In genomic region chr10:102374061-102374460, GRCm38 (mm10) we compare ENCODE assay signal across 26 mouse cellular contexts.
A peak's percentile ranks its signal among the peaks of the same experiment; 100 is the strongest.
DNase-seq lines count a peak whose midpoint lies in the region; ATAC-seq and TF ChIP-seq lines count a peak whose summit lies in the region.
"Had no signal": no experiment of that assay in that cellular context is flagged by ENCODE, and none has a peak within 500 bp of the region (broad histone marks: within the 10 kb centered on the region; RNA-seq: fewer than 3 reads in every experiment).

No protein-coding gene starts in this region.

- no peaks in the 10 kb centered on the region for H3K4me1 ChIP-seq in intestine, embryonic 16.5 days (ENCODE audit: control insufficient read depth, insufficient read depth, low read length)
- peaks cover 3% of the 10 kb centered on the region; the same call in 1 of the 2 replicates for H3K4me1 ChIP-seq in small intestine, adult 2 months (ENCODE audit: control insufficient read depth, insufficient read depth, insufficient read length, low read length)
- H3K4me1 ChIP-seq in hindbrain, embryonic 16.5 days (ENCODE audit: control insufficient read depth, insufficient read depth, low read depth, low read length): no peaks in the 10 kb centered on the region
- H3K4me1 ChIP-seq: embryonic facial prominence, embryonic 12.5 days; hindbrain, embryonic 13.5 days; limb, embryonic 13.5 days; lung, embryonic 15.5 days; midbrain, embryonic 12.5 days had no signal

- H3K36me3 ChIP-seq in intestine, embryonic 16.5 days (ENCODE audit: control insufficient read depth, insufficient read depth, low read length): no peaks in the 10 kb centered on the region
- no peaks in the 10 kb centered on the region for H3K36me3 ChIP-seq in small intestine, adult 2 months (ENCODE audit: control insufficient read depth, insufficient read depth, low read length)
- H3K36me3 ChIP-seq in hindbrain, embryonic 16.5 days (ENCODE audit: control insufficient read depth, insufficient read depth, low read length): no peaks in the 10 kb centered on the region
- H3K36me3 ChIP-seq: embryonic facial prominence, embryonic 12.5 days; hindbrain, embryonic 13.5 days; limb, embryonic 13.5 days; lung, embryonic 15.5 days; midbrain, embryonic 12.5 days had no signal

- no peak overlapping the region for H3K9ac ChIP-seq in intestine, embryonic 16.5 days (ENCODE audit: low read depth, low read length)
- H3K9ac ChIP-seq in hindbrain, embryonic 16.5 days (ENCODE audit: low read depth, low read length): no peak overlapping the region
- H3K9ac ChIP-seq: embryonic facial prominence, embryonic 12.5 days; hindbrain, embryonic 13.5 days; limb, embryonic 13.5 days; lung, embryonic 15.5 days; midbrain, embryonic 12.5 days had no signal

- TF ChIP-seq POLR2A in small intestine, adult 2 months (IDR thresholded peaks at IDR 0.05; ENCODE audit: low read depth, low read length): no peak

- no peak overlapping the region for H3K4me2 ChIP-seq in intestine, embryonic 16.5 days (ENCODE audit: low read depth, low read length)
- no peak overlapping the region for H3K4me2 ChIP-seq in hindbrain, embryonic 16.5 days (ENCODE audit: low read length)
- H3K4me2 ChIP-seq: embryonic facial prominence, embryonic 12.5 days; heart, embryonic 11.5 days; hindbrain, embryonic 13.5 days; limb, embryonic 13.5 days; liver, embryonic 11.5 days; lung, embryonic 15.5 days; midbrain, embryonic 12.5 days had no signal

- ATAC-seq in intestine, embryonic 16.5 days: peak; percentile 99
- ATAC-seq in hindbrain, embryonic 16.5 days: no peak
- ATAC-seq: forebrain, embryonic 14.5 days had no signal

- WGBS in intestine, embryonic 16.5 days: 55% methylated on average over 4 of the region's 4 CpGs
- 29% methylated on average over 4 of the region's 4 CpGs for WGBS in small intestine, adult 2 months
- 92% methylated on average over 4 of the region's 4 CpGs for WGBS in hindbrain, embryonic 16.5 days

- no peak overlapping the region for H3K27ac ChIP-seq in intestine, embryonic 16.5 days (ENCODE audit: low read length)
- H3K27ac ChIP-seq in small intestine, adult 2 months (ENCODE audit: insufficient read depth, low read depth, low read length): peak overlapping the region; percentile 21; the same call in 1 of the 2 replicates
- H3K27ac ChIP-seq in hindbrain, embryonic 16.5 days (ENCODE audit: low read depth, low read length): no peak overlapping the region
- H3K27ac ChIP-seq: embryonic facial prominence, embryonic 12.5 days; hindbrain, embryonic 13.5 days; kidney, postnatal 0 days; left cerebral cortex, adult 2 months; limb, embryonic 13.5 days; lung, embryonic 15.5 days; midbrain, embryonic 12.5 days had no signal

- peak; percentile 4 for DNase-seq in ovary, postnatal 36 days (ENCODE audit: low spot score)
- no peak for DNase-seq in ovary, postnatal 14 days (ENCODE audit: low spot score)
- peak; percentile 24 for DNase-seq in adrenal gland, postnatal 14 days
- DNase-seq in kidney, postnatal 10 days: no peak
- no peak for DNase-seq in layer of hippocampus, adult 8-10 months (ENCODE audit: low spot score in 2 of 2)
- DNase-seq: cerebellum, adult 11-12 months; cerebellum, adult 9-11 months; embryo, embryonic 11 days; gastrocnemius, postnatal 25 days; heart, adult 11 months; heart, postnatal 4 days; kidney, adult 8-10 months; thymus, postnatal 14 days had no signal

- H3K9me3 ChIP-seq in intestine, embryonic 16.5 days (ENCODE audit: control insufficient read depth, low read length): no peaks in the 10 kb centered on the region
- no peaks in the 10 kb centered on the region for H3K9me3 ChIP-seq in hindbrain, embryonic 16.5 days (ENCODE audit: control insufficient read depth, low read length)
- H3K9me3 ChIP-seq: embryonic facial prominence, embryonic 12.5 days; hindbrain, embryonic 13.5 days; limb, embryonic 13.5 days; lung, embryonic 15.5 days; midbrain, embryonic 12.5 days had no signal

- no peaks in the 10 kb centered on the region for H3K27me3 ChIP-seq in intestine, embryonic 16.5 days (replicated peaks; ENCODE audit: control insufficient read depth, insufficient read depth, low read length)
- no peaks in the 10 kb centered on the region for H3K27me3 ChIP-seq in small intestine, adult 2 months (ENCODE audit: control insufficient read depth, insufficient read depth, low read length)
- no peaks in the 10 kb centered on the region for H3K27me3 ChIP-seq in hindbrain, embryonic 16.5 days (replicated peaks; ENCODE audit: control insufficient read depth, insufficient read depth, low read length)
- H3K27me3 ChIP-seq: embryonic facial prominence, embryonic 12.5 days; hindbrain, embryonic 13.5 days; limb, embryonic 13.5 days; lung, embryonic 15.5 days; midbrain, embryonic 12.5 days had no signal

- TF ChIP-seq CTCF in small intestine, adult 2 months (IDR thresholded peaks at IDR 0.05; ENCODE audit: extremely low read depth, insufficient read length, insufficient replicate concordance, low read depth, low read length): no peak

- H3K4me3 ChIP-seq in intestine, embryonic 16.5 days (ENCODE audit: low read length): peak overlapping the region; percentile 15; the same call in 1 of the 2 replicates
- peak overlapping the region; percentile 31 for H3K4me3 ChIP-seq in small intestine, adult 2 months (ENCODE audit: low read depth, low read length)
- no peak overlapping the region for H3K4me3 ChIP-seq in hindbrain, embryonic 16.5 days (ENCODE audit: low read length)
- H3K4me3 ChIP-seq: embryonic facial prominence, embryonic 12.5 days; hindbrain, embryonic 13.5 days; left cerebral cortex, adult 2 months; limb, embryonic 13.5 days; lung, embryonic 15.5 days; midbrain, embryonic 12.5 days had no signal

Comparison
In these comparisons a context has a peak if more than half of its experiments do, and no peak if none do; other contexts are left out.
1. DNase-seq: peak in ovary, postnatal 36 days (single experiment) and adrenal gland, postnatal 14 days (single experiment); none in ovary, postnatal 14 days (single experiment), kidney, postnatal 10 days (single experiment) and layer of hippocampus, adult 8-10 months (0 of 2).